Mouse (Mus musculus): ENCODE results near the gene Oxa1l.
A peak's percentile ranks its signal among the peaks of the same experiment; 100 is the strongest.

Oxa1l gene

GRCm38 (mm10) chr14:54409980-54410810 lies 49.6 kb downstream of the Oxa1l start:
- peak; percentile 26 for DNase-seq (ENCODE audit: low read depth)

GRCm38 (mm10) chr14:54412000-54412576 lies 51.5 kb downstream of the Oxa1l start:
- no peak for DNase-seq (ENCODE audit: low read depth)

- DNase-seq (ENCODE audit: low read depth), result peak; percentile 75
Measured at GRCm38 (mm10) chr14:54412629-54413170, 52.1 kb downstream of the Oxa1l start.

GRCm38 (mm10) chr14:54413877-54414700 lies 53.5 kb downstream of the Oxa1l start:
- DNase-seq (ENCODE audit: low read depth), result peak; percentile 79

- no peak for DNase-seq (ENCODE audit: low read depth)
Measured at GRCm38 (mm10) chr14:54415241-54416020, 54.8 kb downstream of the Oxa1l start.

- DNase-seq (ENCODE audit: low read depth), result no peak
Measured at GRCm38 (mm10) chr14:54416229-54416775, 55.7 kb downstream of the Oxa1l start.

GRCm38 (mm10) chr14:54416830-54417229 lies 56.2 kb downstream of the Oxa1l start:
- peak; percentile 26 for DNase-seq (ENCODE audit: low read depth)

GRCm38 (mm10) chr14:54417623-54418081 lies 57.0 kb downstream of the Oxa1l start, which contains the start of gene Slc7a7:
Gene Slc7a7, minus strand, starts transcription at chr14:54417780.
- DNase-seq (ENCODE audit: low read depth), result peak; percentile 81
